Mouse (Mus musculus) kidney, postnatal 4 days (tissue): ENCODE data around the gene Gm11627.
"Not testable (repeated sequence)": the region's sequence is repeated elsewhere in the genome, so short reads cannot be mapped to it uniquely, and the experiment has no call there.

ENCODE experiments used
- DNase-seq, 2 experiments: peaks; one replicate each; pipeline ENCODE4 v3.0.0; 2021; ENCODE audit warnings: mixed read lengths in 2 of 2

The Gm11627 gene

GRCm38 (mm10) chr11:102558704-102559103 lies 20.6 kb downstream of the Gm11627 start:
- no peak for DNase-seq

- no peak for DNase-seq
These were observed 21.9 kb downstream of the Gm11627 start for GRCm38 (mm10) chr11:102557386-102557785.

GRCm38 (mm10) chr11:102556716-102557074 lies 22.6 kb downstream of the Gm11627 start:
- DNase-seq: no peak

- DNase-seq: peak; percentile 94 to 97
These were observed 23.1 kb downstream of the Gm11627 start, which contains the start of gene Gpatch8 for GRCm38 (mm10) chr11:102556031-102556715. TSS of gene Gpatch8 (minus strand) at chr11:102556392.

GRCm38 (mm10) chr11:102555400-102556030 lies 23.7 kb downstream of the Gm11627 start:
- no peak for DNase-seq

GRCm38 (mm10) chr11:102552051-102552450 lies 27.2 kb downstream of the Gm11627 start:
- DNase-seq: no peak

- no peak for DNase-seq
These were observed 28.1 kb downstream of the Gm11627 start for GRCm38 (mm10) chr11:102551176-102551575.

- DNase-seq: no peak
These were observed 37.8 kb downstream of the Gm11627 start for GRCm38 (mm10) chr11:102541471-102541870.

GRCm38 (mm10) chr11:102540286-102540685 lies 39.0 kb downstream of the Gm11627 start:
- not testable (repeated sequence) for DNase-seq

GRCm38 (mm10) chr11:102539690-102540089 lies 39.6 kb downstream of the Gm11627 start:
- DNase-seq: no peak

- no peak for DNase-seq
These were observed 43.1 kb downstream of the Gm11627 start for GRCm38 (mm10) chr11:102536210-102536609.

- DNase-seq: no peak
These were observed 45.2 kb downstream of the Gm11627 start for GRCm38 (mm10) chr11:102534078-102534477.

- no peak for DNase-seq
These were observed 47.8 kb downstream of the Gm11627 start for GRCm38 (mm10) chr11:102531425-102531824.
